18 mouse cellular contexts compared by ENCODE assay signal in the genomic region with DNA sequence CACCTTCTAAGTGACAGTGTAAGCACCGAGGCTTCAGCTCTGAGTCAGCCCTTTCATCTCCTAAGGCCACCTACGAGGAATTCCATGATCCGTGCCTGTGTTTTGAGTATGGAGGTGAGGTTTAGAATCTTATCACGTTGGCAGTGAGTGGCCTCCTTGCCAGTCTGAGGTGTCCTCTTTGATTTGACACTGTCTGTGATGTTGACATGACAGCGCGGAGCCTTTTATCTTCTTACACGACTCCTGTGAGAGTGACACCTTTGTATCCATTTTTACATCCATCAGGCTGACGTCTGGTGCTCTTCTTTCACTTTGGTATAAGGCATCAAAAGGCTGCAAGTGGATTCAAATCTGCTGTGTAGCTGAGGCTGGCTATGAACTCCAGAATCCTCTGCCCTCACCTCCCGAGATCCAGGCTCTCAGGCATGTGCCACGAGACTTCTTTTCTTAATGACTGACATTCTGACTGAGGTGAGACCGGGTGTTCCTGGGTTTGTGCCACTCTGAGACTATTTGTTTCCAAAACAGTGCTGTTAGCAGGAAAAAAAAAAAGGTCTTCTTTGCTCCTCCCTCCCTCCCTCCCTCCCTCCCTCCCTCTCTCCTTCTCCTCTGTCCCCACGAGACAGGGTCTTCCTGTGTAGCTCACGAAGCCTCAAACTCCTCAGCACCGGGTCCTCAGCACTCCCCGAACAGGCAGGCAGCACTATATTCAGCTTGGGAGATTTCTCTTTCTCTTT. TPM values are rescaled to one million over a fixed set of nuclear protein-coding genes. Genes with fewer than 3 reads are reported as not detected.
DNase-seq lines count a peak whose midpoint lies in the region; ATAC-seq and TF ChIP-seq lines count a peak whose summit lies in the region.
"Had no signal": no experiment of that assay in that cellular context is flagged by ENCODE, and none has a peak within 500 bp of the region (broad histone marks: within the 10 kb centered on the region; RNA-seq: fewer than 3 reads in every experiment).

No protein-coding gene starts in this region.

- TF ChIP-seq CTCF in cerebellum, adult 2 months (IDR thresholded peaks at IDR 0.05; ENCODE audit: borderline replicate concordance, insufficient read depth, low read depth, low read length) = no peak

- H3K4me1 ChIP-seq in erythroblast, embryonic 14.5 days (ENCODE audit: control insufficient read depth) = peaks cover 10% of the 10 kb centered on the region
- peaks cover 8% of the 10 kb centered on the region for H3K4me1 ChIP-seq in liver, embryonic 12.5 days
- no peaks in the 10 kb centered on the region for H3K4me1 ChIP-seq in cerebellum, adult 2 months (ENCODE audit: control insufficient read depth, insufficient read depth, low read length)
- H3K4me1 ChIP-seq: forebrain, embryonic 13.5 days had no signal

- ATAC-seq in erythroblast, adult 5-6 weeks (replicated peaks; ENCODE audit: low FRiP score, poor library complexity, severe bottlenecking) = no peak
- ATAC-seq in liver, embryonic 12.5 days = no peak
- ATAC-seq: forebrain, embryonic 13.5 days; hindbrain, embryonic 16.5 days; lung, postnatal 0 days had no signal

- H3K9ac ChIP-seq in liver, embryonic 12.5 days = no peak overlapping the region
- H3K9ac ChIP-seq: forebrain, embryonic 13.5 days had no signal

- H3K27ac ChIP-seq in liver, embryonic 12.5 days = no peak overlapping the region
- H3K27ac ChIP-seq in cerebellum, adult 2 months (ENCODE audit: insufficient read depth, low read length) = no peak overlapping the region
- H3K27ac ChIP-seq: forebrain, embryonic 13.5 days; kidney, postnatal 0 days had no signal

- H3K36me3 ChIP-seq in erythroblast, embryonic 14.5 days (ENCODE audit: control insufficient read depth) = peaks cover 6% of the 10 kb centered on the region
- peaks cover under 1% of the 10 kb centered on the region; the same call in 1 of the 2 replicates for H3K36me3 ChIP-seq in liver, embryonic 12.5 days

- no peak for TF ChIP-seq POLR2A in cerebellum, adult 2 months (IDR thresholded peaks at IDR 0.05; ENCODE audit: borderline replicate concordance, insufficient read depth, low read length)

- DNase-seq in liver = no peak
- peak; percentile 65 for DNase-seq in CD4-positive helper T cell, adult 2 months (ENCODE audit: low read depth, low spot score)
- peak; percentile 55 for DNase-seq in induced T-regulatory cell, adult 2 months (ENCODE audit: low read depth)
- DNase-seq in cerebellum, adult 2 months = no peak
- DNase-seq in adrenal gland, adult 18-20 months (ENCODE audit: low spot score in 2 of 2) = no peak
- DNase-seq: adrenal gland, adult 2 months; cerebellum, adult 11 months; embryo, embryonic 11 days; gastrocnemius, postnatal 14 days; layer of hippocampus, adult 9-11 months; thymus, adult 2 months had no signal

- peak overlapping the region; percentile 24; the same call in 1 of the 2 replicates for H3K4me2 ChIP-seq in liver, embryonic 12.5 days
- H3K4me2 ChIP-seq: forebrain, embryonic 13.5 days had no signal

- H3K4me3 ChIP-seq in erythroblast, embryonic 14.5 days (replicated peaks) = peak overlapping the region; percentile 28
- peak overlapping the region; percentile 10; the same call in 1 of the 2 replicates for H3K4me3 ChIP-seq in liver, embryonic 12.5 days
- no peak overlapping the region for H3K4me3 ChIP-seq in cerebellum, adult 2 months (replicated peaks; ENCODE audit: insufficient read depth, low read depth, low read length)
- H3K4me3 ChIP-seq: forebrain, embryonic 13.5 days had no signal

- 40% methylated on average over 15 of the region's 15 CpGs for WGBS in liver, embryonic 12.5 days (ENCODE audit: insufficient replicate concordance)
- WGBS in cerebellum, adult 2 months = 50% methylated on average over 15 of the region's 15 CpGs

- H3K9me3 ChIP-seq in erythroblast, embryonic 14.5 days (ENCODE audit: control insufficient read depth, low read length) = no peaks in the 10 kb centered on the region; the same call in 1 of the 2 replicates
- H3K9me3 ChIP-seq in liver, embryonic 12.5 days (replicated peaks) = no peaks in the 10 kb centered on the region
- H3K9me3 ChIP-seq: forebrain, embryonic 13.5 days had no signal

- H3K27me3 ChIP-seq in erythroblast, embryonic 14.5 days (ENCODE audit: control insufficient read depth) = no peaks in the 10 kb centered on the region
- no peaks in the 10 kb centered on the region for H3K27me3 ChIP-seq in liver, embryonic 12.5 days (replicated peaks)
- H3K27me3 ChIP-seq in cerebellum, adult 2 months (ENCODE audit: control insufficient read depth, insufficient read depth, low read length) = no peaks in the 10 kb centered on the region
- H3K27me3 ChIP-seq: forebrain, embryonic 13.5 days had no signal

RNA-seq across cellular contexts. Expression of a gene that starts 23.9 kb away (rescaled TPM):
- 1.1 TPM in 2 replicates for polyA plus RNA-seq in erythroblast, embryonic 14.5 days (2012)
- 9.8 and 13.6 TPM in 2 replicates for total RNA-seq in erythroblast, adult 5-6 weeks (2015; ENCODE audit: low replicate concordance)
- total RNA-seq in erythroblast, adult 5-6 weeks (2017; ENCODE audit: low replicate concordance) = 12.8 and 17.2 TPM in 2 replicates
- 48.6 and 52.0 TPM in 2 replicates for polyA plus RNA-seq in liver, embryonic 12.5 days (2016; fragmentation: Nextera tagmentation; extraction: Ambion mirVana)
- 21.3 and 21.4 TPM in 2 replicates for polyA plus RNA-seq in cerebellum, adult 2 months (2012; rRNA removed)
- 10 to 100 TPM; 11.0 to 13.0 TPM for total RNA-seq in adrenal gland, adult 18-20 months (2021)

RNA-seq across cellular contexts. Expression of a gene that starts 24.0 kb away (rescaled TPM):
- 7.8 and 8.8 TPM in 2 replicates for polyA plus RNA-seq in erythroblast, embryonic 14.5 days (2012)
- 13.0 and 13.8 TPM in 2 replicates for total RNA-seq in erythroblast, adult 5-6 weeks (2015; ENCODE audit: low replicate concordance)
- total RNA-seq in erythroblast, adult 5-6 weeks (2017; ENCODE audit: low replicate concordance) = 8.1 and 8.5 TPM in 2 replicates
- polyA plus RNA-seq in liver, embryonic 12.5 days (2016; fragmentation: Nextera tagmentation; extraction: Ambion mirVana) = 24.3 and 26.3 TPM in 2 replicates
- 48.1 and 50.3 TPM in 2 replicates for polyA plus RNA-seq in cerebellum, adult 2 months (2012; rRNA removed)
- total RNA-seq in adrenal gland, adult 18-20 months (2021) = 10 to 100 TPM; 29.8 to 34.2 TPM

Comparison
In these comparisons a context has a peak if more than half of its experiments do, and no peak if none do; other contexts are left out.
1. DNase-seq: peak in CD4-positive helper T cell, adult 2 months (single experiment) and induced T-regulatory cell, adult 2 months (single experiment); none in liver (single experiment), cerebellum, adult 2 months (0 of 2) and adrenal gland, adult 18-20 months (0 of 2).
2. RNA of a gene that starts 23.9 kb away (polyA plus RNA-seq): 48.6 to 52.0 TPM in liver, embryonic 12.5 days and 21.3 to 21.4 TPM in cerebellum, adult 2 months; 1.1 TPM in erythroblast, embryonic 14.5 days; every median in the first group is over 10 times any median in the second.